Mouse (Mus musculus): ENCODE results near the gene Efcab10.

Efcab10 gene

DNA sequence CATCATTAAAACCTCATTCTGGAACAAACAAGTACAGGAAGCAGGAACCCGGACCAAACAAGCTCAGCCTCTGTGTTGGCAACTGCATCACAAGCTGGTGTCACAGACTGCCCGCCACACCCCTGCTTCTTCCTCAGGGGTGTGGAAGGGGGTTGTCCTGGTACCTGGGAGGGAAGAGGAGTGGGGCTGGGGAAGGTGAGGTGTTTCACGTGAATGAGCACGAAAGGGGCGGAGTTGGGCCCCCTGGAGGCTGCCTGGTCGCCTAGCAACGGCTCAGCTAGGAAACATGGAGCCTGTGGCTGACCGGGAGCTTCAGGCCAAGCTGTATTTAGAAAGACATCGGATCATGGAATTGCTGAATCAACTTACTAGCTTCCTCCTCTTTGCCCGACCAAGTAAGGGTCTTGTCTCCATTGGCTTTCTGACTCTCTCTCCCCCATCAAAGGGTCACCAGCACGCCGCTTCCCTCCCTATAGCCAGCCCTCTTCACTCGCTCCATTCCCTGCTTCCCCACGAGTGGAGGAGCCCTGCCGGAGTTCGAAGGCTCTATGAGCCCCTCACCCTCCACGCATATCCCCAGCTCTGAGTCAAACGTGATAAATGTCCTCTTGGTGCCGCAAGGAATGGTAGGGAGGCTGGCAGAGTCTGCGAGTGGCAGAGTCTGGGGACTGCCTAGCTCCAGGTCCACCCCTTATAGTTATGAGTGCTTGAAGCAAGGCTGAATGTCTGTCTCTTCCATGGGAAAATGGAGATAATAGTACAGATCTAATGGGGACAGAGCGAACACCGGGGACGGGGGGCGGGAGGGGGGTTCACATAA lies at the start of gene Efcab10:
Efcab10 (plus strand) TSS at position 51 of the 820 bp plus-strand sequence.
- DNase-seq, result peak; percentile 42

DNA sequence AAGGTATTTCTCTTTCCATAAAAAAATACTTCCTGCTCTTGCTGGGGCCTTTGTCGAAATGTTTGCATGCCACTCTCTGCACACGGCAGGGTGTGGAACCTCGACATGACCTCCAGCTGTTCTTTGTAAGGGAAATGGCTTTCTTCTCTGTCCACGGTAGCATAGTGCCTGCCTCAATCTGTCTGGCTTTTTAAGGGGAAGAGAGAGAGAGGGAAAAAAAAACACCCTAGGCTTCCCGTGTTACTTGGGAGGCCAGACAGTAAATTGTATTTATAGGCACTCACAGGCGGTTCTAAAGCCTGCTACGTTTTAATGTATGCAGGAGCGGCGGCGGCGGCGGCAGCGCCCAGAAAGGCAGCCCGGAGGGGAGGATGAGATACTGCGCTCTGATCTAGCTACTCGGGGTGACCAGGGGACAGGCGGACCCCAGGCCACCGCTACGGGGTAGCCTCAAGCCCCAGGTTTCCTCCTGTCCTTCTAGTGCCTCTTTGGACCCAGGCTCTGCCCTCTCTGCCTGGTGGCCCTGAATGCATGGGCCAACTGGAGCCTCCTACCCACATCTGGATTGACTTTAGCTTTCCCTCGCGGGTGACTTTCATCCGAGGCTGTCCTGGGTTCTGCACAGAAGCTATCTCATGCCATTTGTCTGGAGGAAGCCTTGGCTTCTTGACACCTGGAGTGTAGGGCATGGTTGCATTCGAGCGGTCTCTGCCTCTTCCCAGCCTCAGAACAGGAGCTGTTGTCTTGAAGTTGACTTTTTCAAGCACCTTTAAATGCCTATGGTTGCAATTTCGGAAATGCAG lies 49.5 kb upstream of the Efcab10 start:
- no peak for DNase-seq

DNA sequence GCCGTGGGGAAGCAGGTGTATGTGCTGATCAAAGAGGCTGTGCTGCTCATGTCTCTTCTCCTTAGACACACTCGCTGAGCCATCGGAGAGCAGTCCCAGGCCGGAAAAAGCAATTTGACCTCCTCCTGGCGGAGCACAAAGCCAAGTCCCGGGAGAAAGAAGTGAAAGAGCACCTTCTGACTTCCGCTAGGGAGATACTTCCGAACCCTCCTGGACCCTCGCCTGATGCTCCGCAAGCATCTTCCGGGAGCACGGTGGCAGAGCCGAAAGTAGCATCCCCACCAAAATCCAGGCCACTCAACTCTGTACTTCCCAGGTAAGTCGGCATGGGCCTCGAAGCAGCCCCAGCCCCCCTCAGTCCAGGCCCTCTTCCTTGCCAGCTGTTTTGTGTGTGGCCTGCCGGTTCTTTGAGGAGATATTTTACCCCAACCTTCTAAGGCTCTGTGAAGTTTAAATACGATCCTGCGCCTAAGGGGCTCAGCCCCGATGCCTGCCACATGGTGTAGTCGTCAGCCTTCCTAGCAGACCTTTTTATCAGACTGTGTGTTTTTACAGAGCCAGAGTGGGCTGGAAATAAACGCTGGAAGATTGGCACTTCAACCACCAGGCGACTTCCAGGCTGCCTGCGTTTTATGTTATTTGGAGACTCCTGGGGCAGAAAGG lies 48.8 kb upstream of the Efcab10 start:
- DNase-seq, result no peak

DNA sequence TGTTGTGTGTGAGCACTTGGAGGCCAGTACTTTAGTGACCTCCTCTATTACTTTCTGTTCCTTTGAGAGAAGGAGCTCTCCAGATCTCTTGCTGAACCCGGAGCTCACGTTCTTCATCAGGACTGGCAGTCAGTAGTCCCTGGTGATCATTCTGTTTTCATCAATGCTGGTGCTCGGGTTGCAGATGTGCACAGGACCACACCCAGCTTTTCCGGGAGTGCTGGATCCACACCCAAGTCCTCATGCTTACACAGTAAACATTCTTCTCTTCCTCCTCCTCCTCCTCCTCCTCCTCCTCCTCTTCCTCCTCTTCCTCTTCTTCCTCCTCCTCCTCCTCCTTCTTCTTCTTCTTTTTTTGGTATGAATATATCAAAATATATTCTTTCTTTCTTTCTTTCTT lies 42.0 kb upstream of the Efcab10 start:
- no peak for DNase-seq

DNA sequence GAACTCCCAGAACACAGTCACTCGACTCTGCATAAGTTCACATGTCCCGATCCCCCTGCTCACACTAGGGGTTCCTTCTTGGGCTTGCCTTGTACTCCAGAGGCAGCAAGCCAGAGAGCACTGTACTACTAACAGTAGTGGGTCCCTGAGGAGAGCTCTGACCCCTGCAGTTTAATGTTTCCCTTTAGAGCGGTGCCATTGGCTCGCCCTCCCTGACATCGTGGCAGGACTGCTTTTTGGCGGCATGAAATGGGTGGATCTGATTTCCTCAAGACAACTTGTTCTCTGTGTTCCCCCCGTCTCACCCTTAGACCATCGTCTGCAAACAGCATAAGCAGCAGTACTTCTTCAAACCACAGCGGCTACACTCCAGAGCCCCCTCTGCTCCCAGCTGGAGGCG lies 36.3 kb upstream of the Efcab10 start:
- DNase-seq, result no peak

DNA sequence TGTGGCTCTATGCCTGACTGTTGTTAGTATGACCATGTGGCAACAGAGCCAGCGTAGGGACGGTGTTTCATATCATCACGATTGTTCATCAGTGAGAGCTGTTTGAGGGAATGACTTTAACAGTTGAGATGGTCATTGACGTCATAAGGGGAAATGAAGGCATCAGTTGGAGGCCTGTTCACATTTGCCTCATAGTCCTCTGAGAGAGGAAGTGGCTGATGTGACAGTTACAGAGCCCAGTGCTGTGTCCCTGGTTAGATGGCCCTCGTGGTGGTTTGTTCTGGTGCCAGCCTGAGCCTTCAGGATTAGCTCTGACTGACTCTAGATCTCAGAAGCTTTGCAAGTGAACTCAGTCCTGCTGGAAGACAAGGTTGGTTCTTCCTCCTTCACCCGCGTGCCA lies 35.4 kb upstream of the Efcab10 start:
- no peak for DNase-seq

DNA sequence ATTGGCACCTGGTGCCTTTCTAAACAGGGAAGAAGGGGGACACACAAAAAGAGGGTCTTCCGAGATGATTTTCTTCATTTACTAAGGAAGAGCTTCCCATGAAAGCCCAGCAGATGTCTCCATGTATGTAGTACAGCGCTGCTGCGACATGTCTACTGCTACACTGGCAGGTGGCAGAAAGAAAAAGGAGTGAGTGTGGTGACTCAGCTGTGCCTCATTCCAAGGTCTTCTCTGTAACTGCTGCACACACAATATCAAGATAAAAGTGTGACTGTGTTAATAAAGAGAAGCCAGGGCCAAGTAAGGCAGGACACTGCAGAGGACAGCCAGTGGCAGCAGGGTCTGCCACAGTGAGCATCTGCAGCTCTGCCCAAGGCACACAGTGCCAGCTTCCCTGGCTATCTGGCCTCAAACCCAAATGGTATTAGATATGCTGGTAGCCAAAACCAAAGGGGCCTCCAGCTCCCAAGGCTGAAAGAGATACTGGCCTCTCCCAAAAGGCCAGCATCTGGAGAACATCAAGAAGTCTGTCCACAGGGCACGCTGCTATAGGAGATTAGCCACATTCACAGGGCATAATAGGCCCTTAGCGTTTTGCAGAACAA lies 34.7 kb upstream of the Efcab10 start:
- no peak for DNase-seq

DNA sequence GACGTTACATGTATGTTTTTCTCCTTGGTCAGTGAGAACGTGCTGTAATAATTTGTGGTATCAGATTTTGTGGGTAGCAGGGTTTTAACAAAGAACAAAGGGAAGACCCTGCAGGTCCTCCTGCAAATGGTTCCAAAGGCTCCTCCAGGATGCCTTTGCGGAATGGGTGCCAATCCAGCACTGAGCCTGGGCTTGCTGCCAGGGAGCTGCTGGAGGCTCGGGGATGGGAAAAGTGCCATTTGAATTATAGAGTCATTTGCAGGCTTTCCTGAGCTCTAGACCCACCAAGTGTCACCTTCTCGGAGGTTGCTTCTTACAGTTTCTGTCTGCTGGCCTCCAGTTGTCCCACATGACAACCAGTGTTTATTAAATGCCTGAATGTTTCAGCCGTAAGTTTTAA lies 33.9 kb upstream of the Efcab10 start:
- DNase-seq, result peak; percentile 65

DNA sequence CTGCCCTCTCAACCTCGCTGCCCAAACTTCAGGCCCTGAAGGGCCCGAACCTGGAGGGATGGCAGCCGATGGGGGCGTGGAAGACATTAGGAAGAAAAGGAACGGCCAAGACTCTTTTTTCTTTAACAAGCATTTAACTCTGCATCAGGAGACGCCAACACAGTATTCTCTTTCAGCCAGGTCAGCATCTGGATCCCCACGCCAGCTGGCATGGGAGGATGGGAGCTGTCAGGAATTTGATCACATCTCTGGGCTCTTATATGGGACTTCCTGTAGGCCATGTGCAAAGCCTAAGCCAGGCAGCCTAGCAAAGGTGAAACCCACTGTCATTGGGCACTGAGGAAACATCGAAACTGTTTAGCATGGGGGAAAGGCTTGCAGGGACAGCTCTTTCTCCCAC lies 30.1 kb upstream of the Efcab10 start:
- DNase-seq, result no peak

DNA sequence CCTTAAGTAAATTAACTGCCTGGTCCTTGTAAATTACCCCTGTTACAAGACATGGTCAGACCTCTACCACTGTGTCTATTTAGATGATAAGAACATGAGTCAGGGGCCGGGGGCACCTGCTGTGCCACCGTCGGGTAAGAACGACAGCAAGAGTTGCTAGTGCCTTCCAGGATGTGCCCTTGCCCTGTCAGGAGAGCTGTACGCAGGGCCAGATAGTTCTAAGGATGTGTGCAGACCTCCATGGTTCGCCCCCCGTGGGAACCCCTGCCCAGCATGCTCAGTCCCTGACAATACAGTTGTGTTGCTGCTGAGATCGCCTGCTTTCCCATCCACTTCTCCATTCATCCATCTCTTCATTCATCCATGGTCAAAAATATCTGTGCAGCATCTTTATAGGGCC lies 29.5 kb upstream of the Efcab10 start:
- no peak for DNase-seq

DNA sequence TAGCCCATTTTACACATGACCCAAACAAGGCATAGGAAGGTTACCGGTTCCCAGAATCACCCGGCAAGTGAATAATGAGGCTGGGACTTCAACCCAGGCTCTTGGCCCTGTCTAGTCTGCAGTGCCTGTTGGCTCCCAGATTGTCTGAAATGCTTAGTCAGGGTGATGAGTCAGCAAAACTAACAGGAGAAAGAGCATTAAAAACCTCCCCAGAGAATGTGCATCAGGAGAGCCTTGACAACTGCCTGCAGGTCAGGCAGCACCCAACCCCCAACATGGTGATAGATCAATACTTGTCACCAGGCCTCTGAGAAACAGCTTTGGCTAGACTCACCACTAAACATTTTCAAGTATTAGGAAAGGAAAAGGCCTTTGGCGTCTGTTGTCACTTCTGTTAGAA lies 25.1 kb upstream of the Efcab10 start:
- DNase-seq, result no peak

DNA sequence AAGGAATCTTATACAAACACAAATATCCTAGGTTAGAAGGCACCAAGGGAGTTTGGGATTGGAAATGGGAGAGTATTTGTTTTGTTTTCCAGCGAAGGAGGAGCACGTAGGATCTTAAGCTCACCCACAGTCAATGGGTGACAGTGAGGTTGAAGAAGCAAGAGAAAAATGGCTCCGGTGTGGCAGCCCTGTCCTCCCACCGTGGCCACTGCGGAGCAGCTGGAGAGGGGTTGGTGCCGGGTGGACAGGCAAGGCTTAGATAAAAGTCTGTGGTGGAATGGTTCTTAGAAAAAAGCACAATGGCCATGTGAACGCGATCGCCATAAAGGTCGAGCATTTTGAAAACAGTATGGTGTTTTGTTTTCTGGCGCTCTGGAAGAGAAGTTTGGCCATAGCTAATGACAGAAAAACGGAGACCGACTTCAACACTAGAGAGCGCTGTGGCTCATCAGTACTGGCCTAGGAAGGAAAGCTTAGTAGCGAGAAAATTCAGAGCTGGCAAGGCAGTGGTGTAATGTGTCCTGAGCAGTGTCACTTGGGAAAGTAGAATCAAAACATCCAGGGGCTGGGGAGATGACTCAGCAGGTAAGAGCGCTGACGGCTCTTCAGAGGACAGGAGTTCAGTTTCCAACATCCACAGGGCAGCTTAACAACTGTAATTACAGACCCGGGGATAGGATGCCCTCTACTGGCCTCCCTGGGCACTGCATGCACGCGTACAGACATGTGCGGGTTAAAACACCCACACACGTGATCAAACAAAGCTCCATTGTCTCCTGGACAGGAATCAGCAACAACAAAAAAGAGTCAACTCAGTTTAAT lies 14.8 kb upstream of the Efcab10 start:
- DNase-seq, result peak; percentile 71

DNA sequence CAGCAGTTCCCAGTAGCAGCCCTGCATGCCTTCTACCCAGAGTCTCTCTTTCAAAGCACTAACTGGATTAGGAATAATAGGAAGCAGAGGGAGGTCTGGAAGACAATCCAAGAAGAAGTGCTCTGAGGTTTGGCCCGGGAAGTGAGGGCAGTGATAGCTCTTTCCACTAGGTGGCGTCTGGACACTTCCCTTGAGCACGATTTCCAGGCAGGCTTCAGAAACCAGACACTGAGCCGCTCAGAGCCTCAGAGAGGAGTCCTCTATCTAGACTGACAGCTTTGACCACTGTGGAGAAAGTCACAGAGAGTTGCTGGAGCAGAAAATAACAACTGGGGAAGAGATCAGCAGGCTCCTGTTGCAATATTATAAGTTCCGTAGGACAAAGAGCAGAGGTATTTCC lies 5.8 kb upstream of the Efcab10 start:
- DNase-seq, result peak; percentile 72

DNA sequence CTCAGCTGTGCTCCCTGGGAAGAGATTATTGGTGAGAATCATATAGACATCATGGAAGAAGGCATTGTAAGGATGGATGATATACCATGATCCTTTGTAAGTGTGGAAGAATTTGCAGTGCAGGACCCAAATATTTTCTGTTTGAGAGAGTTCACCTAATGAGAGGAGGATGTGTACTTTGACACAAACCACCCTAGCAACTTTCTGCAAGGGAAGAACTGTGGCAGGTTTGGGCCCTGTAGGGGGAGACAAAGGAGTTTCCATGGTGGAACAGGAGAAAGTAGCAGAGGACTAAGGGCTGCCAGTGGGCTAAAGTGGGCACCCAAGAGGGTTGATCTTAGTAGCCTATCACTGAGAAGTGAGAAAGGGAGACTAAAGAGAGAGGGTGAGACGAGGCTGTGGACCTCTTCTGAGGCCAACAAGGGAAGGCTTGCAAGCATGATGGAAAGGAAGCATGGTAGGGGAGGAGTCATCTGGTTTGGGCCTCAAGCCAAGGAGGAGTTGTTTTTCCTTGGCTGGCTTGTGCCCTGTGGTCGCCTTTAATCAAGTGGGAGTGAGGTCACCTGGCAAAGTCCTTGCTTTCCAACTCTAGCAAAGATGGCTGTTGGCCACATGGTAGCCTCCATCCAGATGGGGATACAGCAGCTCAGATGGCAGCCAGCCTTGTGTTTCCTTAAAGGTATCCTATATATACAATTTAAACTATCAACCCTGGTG lies 3.7 kb upstream of the Efcab10 start:
- DNase-seq, result no peak

DNA sequence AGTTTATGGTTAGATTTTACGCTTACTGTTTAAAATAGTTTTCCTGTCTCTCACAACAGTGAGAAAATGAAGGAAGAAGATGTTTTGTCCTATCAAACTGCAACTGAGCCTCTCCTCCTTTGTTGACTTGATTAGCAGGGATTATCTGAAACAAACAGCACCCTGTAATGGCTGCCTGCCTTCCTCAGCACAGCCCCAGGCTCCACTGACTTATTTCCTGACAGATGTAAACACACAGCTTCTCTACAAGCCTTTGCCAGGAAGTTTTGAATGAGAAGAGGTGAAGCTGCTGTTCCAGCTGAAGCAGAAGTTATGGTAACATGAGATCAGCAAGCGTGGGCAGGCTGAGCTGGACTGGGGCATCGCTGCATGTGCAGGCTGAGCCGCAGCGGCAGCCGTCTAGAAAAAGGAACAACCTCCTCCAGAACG lies 8.6 kb downstream of the Efcab10 start:
- DNase-seq, result no peak

DNA sequence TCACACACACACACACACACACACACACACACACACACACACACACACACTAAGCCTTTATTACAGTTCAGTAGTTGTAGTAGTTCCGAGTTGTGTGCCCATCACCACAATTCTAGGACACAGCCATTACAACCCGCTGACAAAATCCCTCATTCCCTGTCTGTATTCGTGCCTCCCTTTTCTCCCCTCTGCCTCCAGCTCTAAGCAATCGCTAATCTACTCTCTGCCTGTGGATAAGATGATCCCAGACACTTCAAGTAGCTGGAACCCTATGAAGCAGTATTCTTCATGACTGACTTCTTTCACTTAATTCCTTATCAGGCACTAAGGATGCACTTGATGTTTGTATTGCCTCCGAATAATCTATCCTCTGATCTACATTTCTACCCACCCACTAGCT lies 10.3 kb downstream of the Efcab10 start:
- DNase-seq, result no peak

DNA sequence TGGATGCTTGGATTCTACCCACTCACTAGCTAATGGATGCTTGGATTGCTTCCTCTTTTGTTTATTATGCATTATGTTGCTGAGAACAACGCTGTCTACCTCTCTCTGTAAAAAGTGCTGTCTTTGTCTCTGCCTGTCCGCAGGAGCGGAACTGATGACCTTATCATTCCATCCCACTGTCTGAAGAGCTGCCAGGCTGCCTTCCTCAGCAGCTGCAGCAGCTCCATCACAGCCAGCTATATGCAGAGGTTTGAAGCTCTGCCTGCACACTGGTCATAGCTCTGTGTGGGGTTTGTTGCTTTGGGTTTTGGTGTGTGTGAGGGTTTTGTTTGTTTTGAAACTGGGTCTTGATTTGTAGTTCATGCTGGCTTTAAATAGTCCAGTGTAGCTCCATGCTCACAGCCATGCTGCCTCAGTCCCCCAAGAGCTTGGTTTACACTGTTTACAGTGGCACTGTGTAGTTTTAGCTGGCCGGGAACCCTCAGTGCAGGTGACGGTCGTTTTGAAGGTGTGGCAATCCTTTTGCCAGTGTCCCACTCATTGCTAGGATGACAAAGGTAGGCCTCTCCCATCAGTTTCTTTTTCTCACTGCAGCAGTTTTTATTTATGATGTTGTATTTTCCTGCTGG lies 10.9 kb downstream of the Efcab10 start:
- DNase-seq, result no peak

DNA sequence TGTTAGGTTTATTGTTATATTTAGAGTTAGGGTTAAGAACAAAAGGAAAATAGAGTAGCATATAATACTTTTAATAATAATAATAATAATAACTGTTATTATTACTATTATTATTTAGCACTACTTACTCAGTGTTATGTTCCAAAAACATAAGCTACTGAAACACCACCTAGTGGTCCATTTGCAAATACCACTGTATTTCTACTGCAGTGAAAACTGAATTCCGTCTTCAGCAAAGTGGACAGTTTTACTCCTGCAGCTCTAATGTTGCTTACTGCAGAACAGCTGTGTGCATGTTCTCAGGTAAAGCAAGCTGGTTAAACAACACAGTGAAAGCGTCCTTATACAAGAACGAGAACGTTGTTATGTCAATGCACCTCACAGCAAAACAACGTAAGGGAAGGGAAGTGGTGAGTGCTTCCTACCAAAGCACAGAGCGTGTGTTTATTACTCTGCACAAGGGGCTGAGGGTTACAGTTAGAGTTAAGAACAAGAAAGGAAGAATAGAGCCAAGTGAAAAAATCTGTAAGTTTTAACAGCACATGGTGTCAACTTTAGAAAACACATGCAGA lies 17.0 kb downstream of the Efcab10 start:
- DNase-seq, result no peak

DNA sequence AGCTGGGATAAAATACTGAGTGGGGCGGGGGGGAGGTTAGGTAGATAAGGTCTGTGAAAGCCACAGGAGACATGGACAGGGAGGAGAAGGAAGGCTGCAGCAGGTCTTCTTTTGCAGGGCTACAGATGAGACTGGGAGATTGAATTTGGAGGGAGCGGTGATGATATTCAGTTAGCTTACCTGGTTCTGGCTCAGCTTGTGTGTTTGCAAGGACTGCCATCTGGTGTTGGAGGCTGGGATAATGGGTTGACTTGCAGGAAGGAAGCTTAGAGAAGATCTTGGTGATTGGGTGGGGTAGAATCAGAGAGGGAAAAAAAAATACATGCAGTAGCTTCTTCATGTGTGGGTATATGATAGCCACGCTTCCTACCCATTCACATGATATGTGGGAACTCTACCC lies 29.7 kb downstream of the Efcab10 start:
- DNase-seq, result peak; percentile 51

DNA sequence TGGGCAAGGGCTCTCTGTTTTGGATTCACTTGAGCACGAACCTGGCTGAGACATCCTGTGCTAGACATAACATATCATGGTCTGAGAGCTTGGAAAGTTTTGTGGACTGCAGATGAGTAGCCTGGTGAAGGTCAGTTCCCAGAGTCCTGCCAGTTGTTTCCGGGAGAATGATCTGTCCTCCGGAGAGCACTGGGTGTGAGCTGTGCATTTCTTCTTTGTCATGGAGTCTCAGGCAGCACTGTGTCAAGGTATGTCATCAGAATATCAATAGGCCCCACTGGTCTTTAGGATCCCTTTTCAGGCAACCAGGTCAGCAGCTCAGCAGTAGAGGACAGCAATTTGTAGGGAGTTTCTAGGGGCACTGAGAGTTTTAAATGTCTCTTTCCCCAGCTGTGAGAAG lies 32.6 kb downstream of the Efcab10 start:
- no peak for DNase-seq

DNA sequence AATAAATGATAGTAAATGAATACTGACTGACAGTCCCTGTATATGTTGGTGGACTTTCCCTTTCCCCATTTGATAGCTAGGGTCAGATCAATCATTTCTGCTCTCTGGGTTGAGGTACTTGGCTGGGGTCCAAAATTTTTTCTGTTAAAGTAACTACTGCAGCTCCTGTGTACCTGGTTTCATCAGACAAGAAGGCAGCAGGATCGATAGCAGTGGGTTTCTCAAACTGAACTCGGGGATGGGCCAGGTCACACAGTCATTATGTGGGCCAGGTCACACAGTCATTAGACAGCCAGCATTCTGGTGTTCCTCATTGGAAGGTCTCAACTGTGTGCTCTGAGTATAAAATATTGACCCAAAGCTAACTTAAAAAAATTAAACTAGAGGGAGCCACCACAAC lies 33.1 kb downstream of the Efcab10 start:
- no peak for DNase-seq

Data from kidney, postnatal 14 days (tissue).